Comparison of ENCODE assay signal across 11 mouse cellular contexts in the genomic region with DNA sequence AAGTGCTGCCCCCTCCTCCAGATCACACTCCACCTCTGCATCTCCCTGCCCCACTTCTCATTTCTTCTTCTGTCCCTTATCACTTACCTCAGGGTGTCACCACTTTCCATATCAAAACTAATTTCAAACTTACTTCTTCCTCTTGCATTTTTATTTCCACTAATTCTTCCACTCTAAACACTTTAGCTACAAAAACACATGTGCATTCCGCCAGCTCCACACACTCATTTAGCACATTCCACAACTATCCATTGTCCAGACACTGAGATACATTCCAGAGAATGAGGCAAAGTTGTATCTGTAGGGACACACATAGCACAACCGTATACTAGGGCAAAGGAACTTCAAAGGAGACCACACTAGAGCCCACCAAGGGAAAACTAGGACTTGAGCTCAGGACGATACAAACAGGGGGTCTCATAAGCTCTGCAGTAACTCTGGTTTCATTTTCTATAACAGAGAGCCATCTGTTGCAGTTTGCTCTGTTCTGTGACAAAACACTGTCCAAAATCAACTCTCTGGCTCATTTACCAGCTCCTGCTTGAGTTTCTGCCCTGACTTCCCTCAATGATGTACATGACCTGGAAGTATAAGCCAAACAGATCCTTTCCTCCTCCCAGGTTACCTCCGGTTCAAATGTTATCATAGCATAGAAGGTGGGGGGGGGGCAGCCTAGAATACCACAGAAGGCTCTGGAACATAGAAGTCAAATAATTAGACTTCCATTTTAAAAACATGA. TPM values are rescaled to one million over a fixed set of nuclear protein-coding genes. Genes with fewer than 3 reads are reported as not detected.
A peak's percentile ranks its signal among the peaks of the same experiment; 100 is the strongest.
DNase-seq lines count a peak whose midpoint lies in the region; ATAC-seq and TF ChIP-seq lines count a peak whose summit lies in the region.
"Had no signal": no experiment of that assay in that cellular context is flagged by ENCODE, and none has a peak within 500 bp of the region (broad histone marks: within the 10 kb centered on the region; RNA-seq: fewer than 3 reads in every experiment).

No protein-coding gene starts in this region.

- peak overlapping the region; percentile 25 for H3K4me3 ChIP-seq in heart, adult 2 months
- no peak overlapping the region for H3K4me3 ChIP-seq in lung, postnatal 0 days (ENCODE audit: low read depth, low read length)
- H3K4me3 ChIP-seq in heart, postnatal 0 days (ENCODE audit: low read depth, low read length) = no peak overlapping the region
- H3K4me3 ChIP-seq in myocyte = no peak overlapping the region

- WGBS in heart, adult 2 months = 15% methylated on average over 4 of the region's 4 CpGs
- WGBS in lung, postnatal 0 days = 44% methylated on average over 4 of the region's 4 CpGs
- WGBS in heart, postnatal 0 days = 20% methylated on average over 4 of the region's 4 CpGs

- peaks cover 27% of the 10 kb centered on the region for H3K4me1 ChIP-seq in heart, adult 2 months (ENCODE audit: control insufficient read depth, insufficient read depth, low read length)
- H3K4me1 ChIP-seq in lung, postnatal 0 days (ENCODE audit: insufficient read depth, low read depth, low read length) = peaks cover 13% of the 10 kb centered on the region
- peaks cover 60% of the 10 kb centered on the region for H3K4me1 ChIP-seq in heart, postnatal 0 days (ENCODE audit: control insufficient read depth, insufficient read depth)

- H3K79me2 ChIP-seq in heart, adult 2 months (replicated peaks; ENCODE audit: control insufficient read depth, insufficient read depth, low read length) = peaks cover 3% of the 10 kb centered on the region; the same call in 1 of the 2 replicates
- peaks cover 96% of the 10 kb centered on the region for H3K79me2 ChIP-seq in myocyte (ENCODE audit: control insufficient read depth, insufficient read depth)

- H3K27ac ChIP-seq in heart, adult 2 months = peak overlapping the region; percentile 82
- peak overlapping the region; percentile 73 for H3K27ac ChIP-seq in lung, postnatal 0 days (ENCODE audit: low read length)
- H3K27ac ChIP-seq in heart, postnatal 0 days (ENCODE audit: low read depth) = peak overlapping the region; percentile 80

- no peak for DNase-seq in heart, adult 2 months
- no peak for DNase-seq in heart, postnatal 36 days
- DNase-seq in lung, postnatal 0 days (ENCODE audit: low spot score) = peak; percentile 36
- DNase-seq in lung, postnatal 4 days = no peak
- DNase-seq in heart, postnatal 0 days (ENCODE audit: low spot score) = peak; percentile 53
- no peak for DNase-seq in embryo, embryonic 10.5 days (ENCODE audit: low spot score)
- no peak for DNase-seq in spleen, postnatal 10 days (ENCODE audit: low spot score in 2 of 2)
- DNase-seq: cerebellum, postnatal 10 days; kidney, adult 18-20 months; left cerebral cortex, postnatal 4 days had no signal

- no peak for TF ChIP-seq POLR2A in heart, adult 2 months (IDR thresholded peaks at IDR 0.05; ENCODE audit: insufficient read depth, low read depth, low read length)
- TF ChIP-seq POLR2A in myocyte (IDR thresholded peaks at IDR 0.05; ENCODE audit: insufficient read length, low read depth) = no peak

- no peaks in the 10 kb centered on the region for H3K27me3 ChIP-seq in heart, adult 2 months (ENCODE audit: control insufficient read depth, insufficient read depth, low read length)
- H3K27me3 ChIP-seq in lung, postnatal 0 days (replicated peaks; ENCODE audit: insufficient read depth, low read length) = no peaks in the 10 kb centered on the region
- H3K27me3 ChIP-seq in heart, postnatal 0 days (ENCODE audit: control insufficient read depth, insufficient read depth, low read length) = no peaks in the 10 kb centered on the region
- H3K27me3 ChIP-seq in myocyte (ENCODE audit: control insufficient read depth, insufficient read depth, insufficient read length) = no peaks in the 10 kb centered on the region

- intact Hi-C loops in heart, adult 2 months (cut with DNase I) = loop anchor here (2.0 kb wide), 1 partner anchor 21 kb away; no protein-coding TSS in a partner anchor
- intact Hi-C loops in heart, postnatal 36 days (cut with DNase I) = no loop called here

- TF ChIP-seq CTCF in heart, adult 2 months (IDR thresholded peaks at IDR 0.05) = no peak
- no peak for TF ChIP-seq CTCF in lung, postnatal 0 days (IDR thresholded peaks at IDR 0.05)
- TF ChIP-seq CTCF in heart, postnatal 0 days (IDR thresholded peaks at IDR 0.05; ENCODE audit: low read depth) = no peak

- H3K36me3 ChIP-seq in heart, adult 2 months (ENCODE audit: control insufficient read depth, insufficient read depth, low read length) = peaks cover 37% of the 10 kb centered on the region
- H3K36me3 ChIP-seq in lung, postnatal 0 days (ENCODE audit: insufficient read depth, low read length) = no peaks in the 10 kb centered on the region
- no peaks in the 10 kb centered on the region for H3K36me3 ChIP-seq in heart, postnatal 0 days (replicated peaks; ENCODE audit: control insufficient read depth, insufficient read depth, low read length)
- H3K36me3 ChIP-seq in myocyte (ENCODE audit: control insufficient read depth, insufficient read depth) = no peaks in the 10 kb centered on the region

- peak overlapping the region; percentile 69; the same call in 1 of the 2 replicates for H3K9ac ChIP-seq in heart, adult 2 months (ENCODE audit: low read depth, low read length)
- H3K9ac ChIP-seq in lung, postnatal 0 days (replicated peaks; ENCODE audit: low read depth) = no peak overlapping the region
- no peak overlapping the region; the same call in 1 of the 2 replicates for H3K9ac ChIP-seq in heart, postnatal 0 days (replicated peaks; ENCODE audit: low read depth, low read length)

- ATAC-seq in lung, postnatal 0 days = no peak
- ATAC-seq in heart, postnatal 0 days (ENCODE audit: insufficient read depth, low read depth) = peak; percentile 80; the same call in 1 of the 2 replicates

- H3ac ChIP-seq in myocyte (ENCODE audit: control insufficient read depth, insufficient read length) = no peak overlapping the region

- TF ChIP-seq EP300 in heart, adult 2 months (IDR thresholded peaks at IDR 0.05; ENCODE audit: insufficient read depth, low read depth, low read length) = no peak
- no peak for TF ChIP-seq EP300 in lung, postnatal 0 days (IDR thresholded peaks at IDR 0.05)
- TF ChIP-seq EP300 in heart, postnatal 0 days (IDR thresholded peaks at IDR 0.05; ENCODE audit: low read depth) = no peak

- no peaks in the 10 kb centered on the region for H3K9me3 ChIP-seq in lung, postnatal 0 days (ENCODE audit: low read length)
- no peaks in the 10 kb centered on the region for H3K9me3 ChIP-seq in heart, postnatal 0 days (replicated peaks; ENCODE audit: control insufficient read depth, low read length)

- peak overlapping the region; percentile 28; the same call in 1 of the 2 replicates for H3K4me2 ChIP-seq in lung, postnatal 0 days (replicated peaks; ENCODE audit: low read depth, low read length)
- peak overlapping the region; percentile 41 for H3K4me2 ChIP-seq in heart, postnatal 0 days (ENCODE audit: low read depth, low read length)
- H3K4me2 ChIP-seq in myocyte (ENCODE audit: low read depth) = peak overlapping the region; percentile 25

TF ChIP-seq in myocyte, 11 proteins besides CTCF, POLR2A, EP300 and RAD21:
- TF ChIP-seq USF1 (IDR thresholded peaks at IDR 0.05; ENCODE audit: low read depth) = no peak
- no peak for TF ChIP-seq CEBPB (IDR thresholded peaks at IDR 0.05; ENCODE audit: insufficient read depth, poor library complexity, severe bottlenecking)
- TF ChIP-seq POLR2AphosphoS2 (IDR thresholded peaks at IDR 0.05; ENCODE audit: insufficient read length, low read depth) = no peak
- TF ChIP-seq TCF3 (IDR thresholded peaks at IDR 0.05; ENCODE audit: insufficient read length, low read depth) = no peak
- no peak for TF ChIP-seq MYOD1 (IDR thresholded peaks at IDR 0.05; ENCODE audit: control insufficient read depth in 1 of 3, insufficient read length in 2 of 3, low read depth in 2 of 3)
- TF ChIP-seq MAX (IDR thresholded peaks at IDR 0.05; ENCODE audit: low read depth) = no peak
- TF ChIP-seq SRF (IDR thresholded peaks at IDR 0.05; ENCODE audit: control insufficient read depth, insufficient read length, low read depth) = no peak
- TF ChIP-seq REST (IDR thresholded peaks at IDR 0.05; ENCODE audit: insufficient read depth, insufficient read length) = no peak
- TF ChIP-seq TCF12 (IDR thresholded peaks at IDR 0.05; ENCODE audit: insufficient read depth, poor library complexity, severe bottlenecking) = no peak
- no peak for TF ChIP-seq MYOG (IDR thresholded peaks at IDR 0.05; ENCODE audit: control insufficient read depth in 1 of 3, insufficient read depth in 1 of 3, insufficient read length in 2 of 3, low read depth in 2 of 3)
- TF ChIP-seq E2F4 (IDR thresholded peaks at IDR 0.05; ENCODE audit: insufficient read depth) = no peak

RNA-seq across cellular contexts. Expression of gene Cdc42se2, which starts 11.7 kb away (rescaled TPM):
- 10 to 100 TPM; 22.0 to 23.3 TPM for total RNA-seq in heart, adult 2 months (2021)
- 24.7 and 41.3 TPM in 2 replicates for polyA plus RNA-seq in heart, adult 2 months (2012; rRNA removed)
- total RNA-seq in heart, postnatal 36 days (2021) = 10 to 100 TPM; 24.8 to 26.8 TPM
- polyA plus RNA-seq in lung, postnatal 0 days (2015; fragmentation: Nextera tagmentation; extraction: Ambion mirVana) = 56.3 and 62.5 TPM in 2 replicates
- total RNA-seq in heart, postnatal 0 days (2014; rRNA removed; ENCODE audit: low replicate concordance) = 53.6 and 88.5 TPM in 2 replicates
- polyA plus RNA-seq in heart, postnatal 0 days (2015; fragmentation: Nextera tagmentation; extraction: Ambion mirVana) = 44.4 and 50.2 TPM in 2 replicates
- 51.0 TPM for polyA plus RNA-seq in myocyte (2012; fragmentation: generic; extraction: Trizol)

Comparison
In these comparisons a context has a peak if more than half of its experiments do, and no peak if none do; other contexts are left out.
1. DNase-seq: peak in lung, postnatal 0 days (single experiment) and heart, postnatal 0 days (single experiment); none in heart, adult 2 months (0 of 2), heart, postnatal 36 days (0 of 2), lung, postnatal 4 days (0 of 2), embryo, embryonic 10.5 days (single experiment) and spleen, postnatal 10 days (0 of 2).
2. Peak in every context shown above with its lines, with median percentiles within 50 percentile points of each other: H3K27ac ChIP-seq and H3K4me2 ChIP-seq.